7 mouse cellular contexts compared by ENCODE assay signal in genomic region chr7:130593375-130594239, GRCm38 (mm10). TPM values are rescaled to one million over a fixed set of nuclear protein-coding genes. Genes with fewer than 3 reads are reported as not detected.
A peak's percentile ranks its signal among the peaks of the same experiment; 100 is the strongest.
DNase-seq lines count a peak whose midpoint lies in the region; ATAC-seq and TF ChIP-seq lines count a peak whose summit lies in the region.
"Not testable (repeated sequence)": the region's sequence is repeated elsewhere in the genome, so short reads cannot be mapped to it uniquely, and the experiment has no call there.

No protein-coding gene starts in this region.

- H3K36me3 ChIP-seq in hindbrain, embryonic 13.5 days; midbrain, postnatal 0 days (ENCODE audit: insufficient read depth, low read length): not testable (repeated sequence)

- H3K27me3 ChIP-seq in hindbrain, embryonic 13.5 days; midbrain, postnatal 0 days (ENCODE audit: insufficient read depth, low read length): not testable (repeated sequence)

- H3K4me1 ChIP-seq in hindbrain, embryonic 13.5 days (replicated peaks); midbrain, postnatal 0 days (ENCODE audit: insufficient read depth, low read length): not testable (repeated sequence)

- peak; percentile 59 for ATAC-seq in erythroid progenitor cell, adult 5-6 weeks (replicated peaks; ENCODE audit: low FRiP score, poor library complexity, severe bottlenecking)
- peak; percentile 68 for ATAC-seq in hindbrain, embryonic 13.5 days (ENCODE audit: low FRiP score)
- ATAC-seq in megakaryocyte progenitor cell, adult 5-6 weeks (replicated peaks; ENCODE audit: poor library complexity), result peak; percentile 30
- ATAC-seq in midbrain, postnatal 0 days (ENCODE audit: low FRiP score), result peak; percentile 59

- not testable (repeated sequence) for H3K4me2 ChIP-seq in hindbrain, embryonic 13.5 days; midbrain, postnatal 0 days (ENCODE audit: low read depth, low read length, poor library complexity, severe bottlenecking)

- not testable (repeated sequence) for H3K9ac ChIP-seq in hindbrain, embryonic 13.5 days; midbrain, postnatal 0 days (replicated peaks; ENCODE audit: low read length, poor library complexity, severe bottlenecking)

- peak; percentile 37 for DNase-seq in cerebellum, adult 9-10 months
- DNase-seq in gastrocnemius, adult 18-20 months (ENCODE audit: low spot score), result peak; percentile 33
- DNase-seq in kidney, adult 9 months, result peak; percentile 60
- DNase-seq in midbrain, postnatal 0 days (ENCODE audit: low spot score), result peak; percentile 63

- TF ChIP-seq CTCF in midbrain, postnatal 0 days (IDR thresholded peaks at IDR 0.05), result not testable (repeated sequence)

- peak overlapping the region; percentile 49 for H3K27ac ChIP-seq in hindbrain, embryonic 13.5 days
- H3K27ac ChIP-seq in midbrain, postnatal 0 days (ENCODE audit: low read depth, low read length), result not testable (repeated sequence)

- 23% methylated on average over 9 of the region's 11 CpGs for WGBS in hindbrain, embryonic 13.5 days
- WGBS in midbrain, postnatal 0 days, result 37% methylated on average over 6 of the region's 11 CpGs

- not testable (repeated sequence) for H3K9me3 ChIP-seq in hindbrain, embryonic 13.5 days; midbrain, postnatal 0 days (ENCODE audit: low read length)

- not testable (repeated sequence) for H3K4me3 ChIP-seq in hindbrain, embryonic 13.5 days; midbrain, postnatal 0 days (ENCODE audit: low read depth, low read length)

RNA-seq across cellular contexts. Expression of gene Tacc2, which starts 16.4 kb away (rescaled TPM):
- total RNA-seq in erythroid progenitor cell, adult 5-6 weeks (2015; ENCODE audit: low replicate concordance), result 0.72 and 5.0 TPM in 2 replicates
- total RNA-seq in erythroid progenitor cell, adult 5-6 weeks (2017; ENCODE audit: low replicate concordance), result 0.30 and 0.77 TPM in 2 replicates
- 100 to 1,000 TPM; 414 to 460 TPM for total RNA-seq in gastrocnemius, adult 18-20 months (2021)
- 58.0 and 59.1 TPM in 2 replicates for polyA plus RNA-seq in hindbrain, embryonic 13.5 days (2015; fragmentation: Nextera tagmentation; extraction: Ambion mirVana)
- total RNA-seq in megakaryocyte progenitor cell, adult 5-6 weeks (2015), result 7.4 and 10.5 TPM in 2 replicates
- total RNA-seq in megakaryocyte progenitor cell, adult 5-6 weeks (2017), result 2.2 and 6.9 TPM in 2 replicates
- 49.9 and 54.8 TPM in 2 replicates for total RNA-seq in midbrain, postnatal 0 days (2014; rRNA removed)
- polyA plus RNA-seq in midbrain, postnatal 0 days (2015; fragmentation: Nextera tagmentation; extraction: Ambion mirVana), result 52.4 and 55.9 TPM in 2 replicates

RNA-seq across cellular contexts. Expression of gene Nsmce4a, which starts 20.7 kb away (rescaled TPM):
- 119 and 159 TPM in 2 replicates for total RNA-seq in erythroid progenitor cell, adult 5-6 weeks (2015; ENCODE audit: low replicate concordance)
- total RNA-seq in erythroid progenitor cell, adult 5-6 weeks (2017; ENCODE audit: low replicate concordance), result 110 and 118 TPM in 2 replicates
- 10 to 100 TPM; 28.4 to 29.0 TPM for total RNA-seq in gastrocnemius, adult 18-20 months (2021)
- polyA plus RNA-seq in hindbrain, embryonic 13.5 days (2015; fragmentation: Nextera tagmentation; extraction: Ambion mirVana), result 98.0 and 101 TPM in 2 replicates
- 225 and 235 TPM in 2 replicates for total RNA-seq in megakaryocyte progenitor cell, adult 5-6 weeks (2015)
- total RNA-seq in megakaryocyte progenitor cell, adult 5-6 weeks (2017), result 150 and 207 TPM in 2 replicates
- total RNA-seq in midbrain, postnatal 0 days (2014; rRNA removed), result 38.7 and 46.1 TPM in 2 replicates
- 67.7 and 67.9 TPM in 2 replicates for polyA plus RNA-seq in midbrain, postnatal 0 days (2015; fragmentation: Nextera tagmentation; extraction: Ambion mirVana)
